Mouse (Mus musculus): Measurements from ENCODE around the gene Sumo1.
A peak's percentile ranks its signal among the peaks of the same experiment; 100 is the strongest.

GRCm38 (mm10) chr1:59684819-59685755 is 14.5 kb upstream of the Sumo1 start, which contains the start of gene Nop58:
- TF ChIP-seq CTCF (IDR thresholded peaks at IDR 0.05; ENCODE audit: borderline replicate concordance, insufficient read depth, low read length) (no peak), POLR2A (IDR thresholded peaks at IDR 0.05; ENCODE audit: low read depth, low read length) (peak; percentile 99)

Measured in embryonic fibroblast, embryonic 13.5 days (primary cell).